Mouse (Mus musculus): Measurements from ENCODE around the gene Calr3.

DNA sequence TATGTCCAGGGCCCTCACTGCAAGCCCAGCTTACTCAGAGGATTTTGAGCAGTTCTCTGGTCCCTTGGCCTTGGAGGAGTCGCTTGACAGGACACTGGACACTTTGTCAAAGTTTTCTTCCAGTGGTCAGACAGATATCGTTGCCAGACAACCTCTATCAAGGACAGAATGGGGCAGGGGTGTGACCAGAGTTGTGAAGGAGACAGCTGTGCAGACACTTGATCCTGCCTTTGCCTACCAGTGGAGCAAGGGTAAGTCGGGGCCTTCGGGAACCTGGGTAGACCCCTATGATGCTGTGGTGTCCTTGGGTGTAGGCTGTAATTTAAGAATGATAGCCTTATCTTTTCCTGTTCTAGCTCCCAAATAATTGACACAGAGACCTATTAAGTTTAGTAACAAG lies 11.6 kb upstream of the Calr3 start:
- TF ChIP-seq CTCF (IDR thresholded peaks at IDR 0.05; ENCODE audit: low read depth), result no peak
- TF ChIP-seq EP300 (IDR thresholded peaks at IDR 0.05; ENCODE audit: low read depth), result no peak

Measured in liver, embryonic 14.5 days (tissue).